Mouse (Mus musculus): ENCODE data around the gene Gjb6.
A peak's percentile ranks its signal among the peaks of the same experiment; 100 is the strongest.

The Gjb6 gene

DNA sequence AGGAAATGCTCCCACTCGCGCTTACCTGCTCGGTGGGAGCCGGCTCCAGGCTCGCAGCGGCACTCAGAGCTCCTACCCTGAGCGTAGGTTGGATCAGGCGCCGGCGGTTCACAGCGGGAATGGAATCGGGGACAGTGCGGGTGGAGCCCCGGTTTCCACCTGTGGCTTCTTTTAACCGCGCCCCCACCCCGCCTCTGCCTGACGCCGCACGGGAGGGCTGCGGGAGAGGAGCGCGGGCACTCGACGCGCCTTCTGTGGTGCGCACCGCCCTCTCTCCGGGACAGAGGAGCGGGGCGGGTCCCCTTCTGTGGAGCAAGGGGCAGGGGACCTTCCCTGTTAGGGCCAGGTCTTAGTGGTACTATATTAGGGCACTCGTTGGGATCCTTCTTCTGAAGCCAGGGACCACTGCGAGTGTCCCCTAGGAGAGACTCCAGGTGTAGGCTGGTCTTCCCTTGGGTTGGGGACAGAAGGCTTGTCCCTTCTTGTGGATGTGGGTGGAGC lies at the start of gene Gjb6:
Gene Gjb6, minus strand, starts transcription at position 451 of the 501 bp plus-strand sequence.
- DNase-seq = peak; percentile 14

- DNase-seq = no peak
Observed at GRCm38 (mm10) chr14:57165493-57165892, 32.1 kb upstream of the Gjb6 start.

- no peak for DNase-seq
Observed at GRCm38 (mm10) chr14:57161833-57162232, 28.4 kb upstream of the Gjb6 start.

- DNase-seq = peak; percentile 23
Observed at GRCm38 (mm10) chr14:57161201-57161600, 27.8 kb upstream of the Gjb6 start.

GRCm38 (mm10) chr14:57154916-57155315 lies 21.5 kb upstream of the Gjb6 start:
- no peak for DNase-seq

GRCm38 (mm10) chr14:57145741-57146140 lies 12.3 kb upstream of the Gjb6 start:
- DNase-seq = no peak

DNA sequence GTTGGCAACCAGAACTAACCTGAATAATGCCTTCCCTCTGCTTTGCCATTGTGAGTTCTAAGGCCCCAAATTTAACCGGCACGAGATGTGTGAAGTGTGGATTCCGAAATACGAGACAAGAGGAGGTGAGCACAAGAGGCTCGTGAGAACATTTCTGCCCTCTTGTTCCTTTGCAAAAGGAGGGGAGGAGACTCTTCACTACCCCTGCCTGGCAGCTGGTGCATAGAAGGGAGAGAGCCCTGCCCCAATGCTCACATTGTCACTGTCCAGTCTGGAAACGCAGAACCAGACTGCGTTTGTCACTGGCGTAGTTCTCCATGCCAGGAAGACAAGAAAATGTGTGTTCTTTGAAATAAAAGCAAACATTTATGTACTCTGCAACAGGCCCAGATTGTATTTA lies 1.9 kb upstream of the Gjb6 start:
- DNase-seq = no peak

- DNase-seq = no peak
Observed at GRCm38 (mm10) chr14:57127383-57127782, 6.0 kb downstream of the Gjb6 start.

DNA sequence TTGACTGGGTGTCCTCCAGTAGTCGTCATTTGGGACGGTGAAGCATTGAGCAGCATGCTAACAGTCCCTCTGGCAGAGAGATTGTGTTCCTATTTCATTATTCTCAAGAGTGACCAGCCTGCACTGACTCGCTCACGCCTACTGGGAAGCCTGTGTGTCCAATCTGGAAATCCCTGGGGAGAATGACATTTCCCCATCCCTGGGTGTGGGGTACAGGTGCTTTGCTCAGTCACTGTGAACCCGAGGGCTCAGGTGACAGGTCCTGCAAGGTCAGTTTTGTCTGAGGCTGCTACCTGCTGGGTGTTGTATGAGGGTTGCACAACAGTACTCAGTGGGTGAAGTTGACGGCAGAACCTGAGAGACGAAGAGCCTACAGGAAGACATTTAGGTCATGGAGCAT lies 11.1 kb downstream of the Gjb6 start:
- no peak for DNase-seq

- peak; percentile 44 for DNase-seq
Observed at GRCm38 (mm10) chr14:57115823-57116544, 17.4 kb downstream of the Gjb6 start, which contains the start of gene Gm4491. Gene Gm4491 (minus strand): TSS chr14:57115883.

GRCm38 (mm10) chr14:57109194-57109593 lies 24.2 kb downstream of the Gjb6 start:
- DNase-seq = no peak

- no peak for DNase-seq
Observed at GRCm38 (mm10) chr14:57107916-57108315, 25.5 kb downstream of the Gjb6 start.

DNA sequence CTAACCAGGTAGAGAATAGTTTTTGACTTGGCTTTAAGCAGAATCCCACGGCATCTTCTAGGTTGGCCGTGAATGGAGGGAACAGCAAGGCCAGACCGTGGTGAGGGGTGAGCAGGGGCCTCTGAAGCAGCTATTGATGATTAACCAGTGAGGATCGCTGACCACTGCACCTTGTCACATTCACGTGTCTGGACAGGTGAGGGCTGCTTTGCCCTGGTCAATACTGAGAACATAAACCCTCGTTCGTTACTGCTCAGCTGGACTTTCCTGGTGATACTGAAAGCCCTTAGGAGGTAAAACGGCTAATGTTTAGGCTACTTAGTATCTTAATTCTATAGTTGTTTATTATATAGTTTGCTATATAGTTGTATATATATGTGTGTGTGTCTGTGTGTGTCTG lies 26.3 kb downstream of the Gjb6 start:
- DNase-seq = no peak

DNA sequence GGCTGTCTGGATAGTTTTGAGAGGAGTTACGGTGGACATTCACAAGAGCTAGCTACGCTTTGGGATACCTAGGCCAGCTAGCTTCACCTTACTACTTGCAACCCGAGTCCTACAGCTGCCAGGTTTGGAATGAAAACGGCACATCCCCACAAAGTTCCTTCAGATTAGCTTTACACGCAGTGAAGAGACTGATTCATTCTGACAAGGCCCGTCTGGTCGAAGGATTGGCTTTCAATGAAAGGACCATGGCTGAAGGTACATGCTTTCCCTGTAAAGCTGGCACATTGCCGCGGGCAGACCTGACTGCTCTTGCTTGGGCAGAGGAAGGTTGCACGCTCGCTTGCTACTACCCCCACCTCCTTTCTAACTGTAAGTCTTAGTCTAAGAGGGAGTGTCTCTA lies 27.7 kb downstream of the Gjb6 start:
- no peak for DNase-seq

DNA sequence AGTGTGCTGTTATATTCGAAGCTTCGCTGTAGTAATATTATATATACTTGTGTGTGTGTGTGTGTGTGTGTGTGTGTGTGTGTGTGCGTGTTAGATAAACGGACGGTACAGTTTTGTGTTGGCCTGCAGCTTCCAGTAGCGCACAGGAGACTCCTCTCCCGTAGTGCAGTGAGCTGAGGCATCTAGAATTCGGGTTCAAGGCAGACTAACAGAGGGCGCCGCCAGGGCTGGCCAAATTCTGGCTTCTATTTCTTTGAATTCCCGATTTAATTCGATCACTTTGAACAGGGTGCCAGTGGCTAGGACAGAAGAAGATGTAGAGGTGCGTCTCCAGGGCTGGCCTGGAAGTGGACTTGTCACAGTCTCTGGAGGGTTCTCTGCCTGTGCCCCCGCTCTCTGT lies 28.3 kb downstream of the Gjb6 start:
- DNase-seq = no peak

DNA sequence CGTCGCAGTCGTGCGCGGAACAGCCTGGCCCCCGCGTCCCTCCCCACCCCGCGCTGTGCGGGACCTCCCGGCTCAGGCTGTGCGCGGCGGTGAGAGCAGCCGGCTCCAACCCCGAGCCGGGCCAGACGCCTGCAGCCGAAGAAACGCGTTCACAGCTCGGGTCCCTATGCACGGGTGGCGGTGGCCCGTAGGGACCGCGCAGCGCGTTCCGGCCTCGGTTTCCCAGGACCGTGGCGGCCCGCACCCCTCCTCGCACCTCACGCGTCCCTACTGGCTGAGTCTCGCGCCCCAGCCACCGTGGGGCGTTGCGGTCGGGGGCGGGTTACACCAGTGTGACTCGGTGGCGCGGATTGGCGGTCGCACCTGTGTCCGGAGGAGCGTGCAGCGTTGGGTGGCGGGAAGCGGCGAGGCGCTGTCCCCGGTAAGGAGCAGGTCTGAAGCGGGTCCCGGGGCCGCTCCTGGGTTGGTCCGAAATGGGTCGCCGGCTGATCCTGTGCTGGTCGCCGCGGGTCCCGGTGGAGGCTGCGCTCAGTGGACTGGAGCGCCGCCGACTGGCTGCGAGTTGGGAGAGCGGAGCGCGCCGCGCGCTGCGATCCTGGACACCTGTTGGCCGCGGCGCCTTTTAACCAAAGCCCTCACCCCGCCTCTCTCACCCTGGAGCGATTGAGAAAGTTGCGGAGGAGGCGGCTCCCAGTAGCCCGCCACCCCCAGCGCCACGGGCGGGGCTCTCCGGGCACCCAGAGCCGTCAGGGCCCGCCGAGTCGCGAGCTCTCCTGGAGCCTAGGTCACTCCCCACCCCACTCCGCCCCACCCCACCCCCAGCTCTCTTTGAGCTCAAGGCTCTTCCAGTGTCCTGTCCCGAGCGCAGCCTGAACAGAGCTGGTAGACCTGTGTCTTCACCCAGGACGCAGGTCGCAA lies 29.0 kb downstream of the Gjb6 start, which contains the start of gene Gjb2:
Gene Gjb2, minus strand, starts transcription at position 597 of the 918 bp plus-strand sequence.
- peak; percentile 48 for DNase-seq

GRCm38 (mm10) chr14:57103711-57104105 lies 29.7 kb downstream of the Gjb6 start:
- no peak for DNase-seq

DNA sequence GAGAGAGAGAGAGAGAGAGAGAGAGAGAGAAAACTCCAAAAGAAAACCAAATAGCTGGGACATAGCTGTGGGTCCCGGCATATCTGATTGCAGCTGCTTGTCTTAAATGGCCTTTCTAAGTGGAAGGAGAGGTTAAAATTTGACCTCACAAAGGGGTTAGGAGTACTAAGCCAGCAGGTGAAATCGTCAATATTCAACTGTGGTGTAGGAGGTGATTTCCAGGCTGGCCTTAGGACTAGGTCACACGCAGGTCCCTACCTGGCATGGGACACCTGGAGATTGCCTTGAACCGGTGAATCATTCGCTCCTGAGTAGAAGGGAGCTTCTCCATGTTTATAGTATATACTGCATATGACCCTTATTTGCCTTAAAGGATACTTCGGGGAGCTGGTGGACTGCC lies 30.3 kb downstream of the Gjb6 start:
- DNase-seq = no peak

DNA sequence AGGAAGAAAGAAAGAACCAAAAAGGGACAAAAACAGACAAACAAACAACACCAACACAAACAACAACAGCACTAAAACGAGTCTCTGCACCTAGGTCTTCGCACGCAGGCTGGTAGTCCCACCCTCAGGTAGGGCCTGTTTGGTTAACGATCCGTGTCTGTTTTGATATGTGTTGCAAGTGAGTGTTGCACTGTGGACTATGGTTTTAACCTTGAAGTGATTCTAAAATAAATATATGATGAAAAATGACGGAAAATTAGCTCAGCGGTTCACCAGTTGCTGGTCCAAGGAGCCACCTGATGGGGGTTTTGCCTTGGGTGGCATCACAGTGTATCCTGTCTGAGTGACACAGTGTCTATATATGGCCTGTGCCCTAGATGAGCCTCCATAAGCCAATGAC lies 31.8 kb downstream of the Gjb6 start:
- DNase-seq = no peak

GRCm38 (mm10) chr14:57095855-57096254 lies 37.6 kb downstream of the Gjb6 start:
- DNase-seq = no peak

- peak; percentile 49 for DNase-seq
Observed at GRCm38 (mm10) chr14:57093029-57093428, 40.4 kb downstream of the Gjb6 start.

GRCm38 (mm10) chr14:57090001-57090400 lies 43.4 kb downstream of the Gjb6 start:
- DNase-seq = no peak

GRCm38 (mm10) chr14:57089107-57089506 lies 44.3 kb downstream of the Gjb6 start:
- no peak for DNase-seq

GRCm38 (mm10) chr14:57084180-57084668 lies 49.2 kb downstream of the Gjb6 start:
- DNase-seq = no peak
